Mouse (Mus musculus): Measurements from ENCODE around the gene Gpc5. TPM values are rescaled to one million over a fixed set of nuclear protein-coding genes. Genes with fewer than 3 reads are reported as not detected.

The Gpc5 gene
- polyA plus RNA-seq, 1 experiment from 2014 or later, result 15.4 TPM

DNA sequence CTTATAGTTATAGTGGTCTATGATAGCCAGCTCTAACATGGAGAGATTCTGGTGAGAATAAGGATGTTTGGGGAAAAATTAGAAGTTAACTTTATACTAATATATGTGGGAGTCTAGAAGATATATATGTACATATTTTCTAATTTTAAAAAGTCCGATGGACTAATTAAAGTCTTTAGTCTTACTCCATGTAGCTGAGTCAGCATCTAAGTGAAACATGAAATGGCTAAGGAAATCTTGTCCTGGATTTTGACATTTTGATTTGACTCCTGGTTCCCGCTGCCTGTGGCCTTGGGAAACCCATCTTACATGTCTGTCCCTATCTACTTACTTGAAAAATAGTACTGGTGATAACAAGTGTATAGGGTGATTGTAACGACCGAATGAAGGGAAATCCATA, 1.5 kb upstream of the Gpc5 start:
- no peak overlapping the region for H3K9ac ChIP-seq (ENCODE audit: low read depth, low read length)
- H3K27ac ChIP-seq (ENCODE audit: low read depth, low read length), result no peak overlapping the region
- H3K4me2 ChIP-seq (ENCODE audit: low read length), result no peak overlapping the region
- H3K27me3 ChIP-seq (replicated peaks; ENCODE audit: control insufficient read depth, insufficient read depth, low read length), result peaks cover 13% of the 10 kb centered on the region
- no peaks in the 10 kb centered on the region for H3K36me3 ChIP-seq (ENCODE audit: control insufficient read depth, insufficient read depth, low read length)
- ATAC-seq, result no peak
- no peak overlapping the region for H3K4me3 ChIP-seq (ENCODE audit: low read length)
- 89% methylated on average over 4 of the region's 4 CpGs for WGBS
- peaks cover 4% of the 10 kb centered on the region; the same call in 1 of the 2 replicates for H3K4me1 ChIP-seq (ENCODE audit: control insufficient read depth, insufficient read depth, low read depth, low read length)
- H3K9me3 ChIP-seq (ENCODE audit: control insufficient read depth, low read length), result no peaks in the 10 kb centered on the region

GRCm38 (mm10) chr14:115092510-115092909, 495 bp downstream of the Gpc5 start:
- Histone ChIP-seq H3K27ac (ENCODE audit: low read depth, low read length) (no peak overlapping the region), H3K4me1 (ENCODE audit: control insufficient read depth, insufficient read depth, low read depth, low read length) (peaks cover 4% of the 10 kb centered on the region; the same call in 1 of the 2 replicates), H3K9ac (ENCODE audit: low read depth, low read length) (peak overlapping the region; percentile 71), H3K4me2 (ENCODE audit: low read length) (peak overlapping the region; percentile 96), H3K27me3 (replicated peaks; ENCODE audit: control insufficient read depth, insufficient read depth, low read length) (peaks cover 13% of the 10 kb centered on the region), H3K9me3 (ENCODE audit: control insufficient read depth, low read length) (no peaks in the 10 kb centered on the region), H3K36me3 (ENCODE audit: control insufficient read depth, insufficient read depth, low read length) (no peaks in the 10 kb centered on the region), H3K4me3 (ENCODE audit: low read length) (peak overlapping the region; percentile 73)
- WGBS, result 1% methylated on average over 32 of the region's 33 CpGs
- peak; percentile 72; the same call in 1 of the 2 replicates for ATAC-seq

GRCm38 (mm10) chr14:115092952-115093351, 937 bp downstream of the Gpc5 start:
- H3K27me3 ChIP-seq (replicated peaks; ENCODE audit: control insufficient read depth, insufficient read depth, low read length), result peaks cover 13% of the 10 kb centered on the region
- no peaks in the 10 kb centered on the region for H3K36me3 ChIP-seq (ENCODE audit: control insufficient read depth, insufficient read depth, low read length)
- H3K9ac ChIP-seq (ENCODE audit: low read depth, low read length), result peak overlapping the region; percentile 71; the same call in 1 of the 2 replicates
- H3K9me3 ChIP-seq (ENCODE audit: control insufficient read depth, low read length), result no peaks in the 10 kb centered on the region
- WGBS, result 24% methylated on average over 6 of the region's 6 CpGs
- ATAC-seq, result no peak
- peak overlapping the region; percentile 96 for H3K4me2 ChIP-seq (ENCODE audit: low read length)
- H3K27ac ChIP-seq (ENCODE audit: low read depth, low read length), result no peak overlapping the region
- peak overlapping the region; percentile 73 for H3K4me3 ChIP-seq (ENCODE audit: low read length)
- H3K4me1 ChIP-seq (ENCODE audit: control insufficient read depth, insufficient read depth, low read depth, low read length), result peaks cover 4% of the 10 kb centered on the region; the same call in 1 of the 2 replicates

DNA sequence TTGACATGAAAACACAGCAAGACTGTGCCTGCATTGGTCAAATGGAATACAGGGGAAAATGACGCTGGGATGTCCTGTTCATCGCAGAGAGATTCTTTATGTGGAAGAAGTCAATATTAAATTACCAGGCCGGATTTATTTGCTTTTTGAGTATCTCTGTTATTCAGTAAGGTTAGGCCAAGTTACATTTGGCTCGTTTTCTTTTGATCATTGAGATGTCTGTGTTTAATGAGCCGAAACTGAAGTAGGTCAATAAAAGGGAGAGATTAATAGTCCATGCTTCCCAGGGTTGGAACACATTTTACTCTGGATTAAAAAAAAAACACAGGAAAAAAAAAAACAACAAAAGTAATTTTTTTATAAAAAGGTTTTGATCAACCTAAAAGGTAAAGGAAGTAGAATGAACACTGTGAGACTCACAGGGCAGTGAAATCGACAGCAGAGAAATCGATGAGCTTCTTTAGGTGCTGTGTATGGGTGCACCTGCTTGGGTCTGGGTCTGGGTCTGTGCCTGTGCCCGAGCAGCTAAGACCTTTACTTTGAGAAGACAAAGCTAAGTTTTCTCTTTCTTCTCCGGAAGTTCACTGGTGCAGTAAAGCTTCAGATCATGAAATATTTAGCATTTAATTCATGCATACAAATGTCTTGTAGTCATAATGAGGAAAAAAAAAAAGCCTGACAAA, 8.7 kb downstream of the Gpc5 start:
- no peak overlapping the region for H3K4me3 ChIP-seq (ENCODE audit: low read length)
- no peak for ATAC-seq
- no peak overlapping the region for H3K4me2 ChIP-seq (ENCODE audit: low read length)
- H3K4me1 ChIP-seq (ENCODE audit: control insufficient read depth, insufficient read depth, low read depth, low read length), result no peaks in the 10 kb centered on the region
- 70% methylated on average over 9 of the region's 9 CpGs for WGBS
- H3K9me3 ChIP-seq (ENCODE audit: control insufficient read depth, low read length), result no peaks in the 10 kb centered on the region
- no peaks in the 10 kb centered on the region for H3K36me3 ChIP-seq (ENCODE audit: control insufficient read depth, insufficient read depth, low read length)
- no peak overlapping the region for H3K27ac ChIP-seq (ENCODE audit: low read depth, low read length)
- H3K27me3 ChIP-seq (replicated peaks; ENCODE audit: control insufficient read depth, insufficient read depth, low read length), result no peaks in the 10 kb centered on the region
- H3K9ac ChIP-seq (ENCODE audit: low read depth, low read length), result no peak overlapping the region

GRCm38 (mm10) chr14:115106326-115106725, 14.3 kb downstream of the Gpc5 start:
- Histone ChIP-seq H3K4me2 (ENCODE audit: low read length) (no peak overlapping the region), H3K4me1 (ENCODE audit: control insufficient read depth, insufficient read depth, low read depth, low read length) (no peaks in the 10 kb centered on the region), H3K4me3 (ENCODE audit: low read length) (no peak overlapping the region), H3K36me3 (ENCODE audit: control insufficient read depth, insufficient read depth, low read length) (no peaks in the 10 kb centered on the region), H3K27me3 (replicated peaks; ENCODE audit: control insufficient read depth, insufficient read depth, low read length) (no peaks in the 10 kb centered on the region), H3K27ac (ENCODE audit: low read depth, low read length) (no peak overlapping the region), H3K9me3 (ENCODE audit: control insufficient read depth, low read length) (no peaks in the 10 kb centered on the region), H3K9ac (ENCODE audit: low read depth, low read length) (no peak overlapping the region)
- ATAC-seq, result no peak

- no peak for ATAC-seq
- no peaks in the 10 kb centered on the region for H3K36me3 ChIP-seq (ENCODE audit: control insufficient read depth, insufficient read depth, low read length)
- H3K9me3 ChIP-seq (ENCODE audit: control insufficient read depth, low read length), result no peaks in the 10 kb centered on the region
- H3K4me2 ChIP-seq (ENCODE audit: low read length), result no peak overlapping the region
- no peak overlapping the region for H3K9ac ChIP-seq (ENCODE audit: low read depth, low read length)
- no peaks in the 10 kb centered on the region for H3K27me3 ChIP-seq (replicated peaks; ENCODE audit: control insufficient read depth, insufficient read depth, low read length)
- H3K4me1 ChIP-seq (ENCODE audit: control insufficient read depth, insufficient read depth, low read depth, low read length), result no peaks in the 10 kb centered on the region
- no peak overlapping the region for H3K27ac ChIP-seq (ENCODE audit: low read depth, low read length)
- H3K4me3 ChIP-seq (ENCODE audit: low read length), result no peak overlapping the region
- WGBS, result 77% methylated on average over 2 of the region's 2 CpGs
Measured at GRCm38 (mm10) chr14:115107467-115107866, 15.5 kb downstream of the Gpc5 start.

GRCm38 (mm10) chr14:115118626-115119025, 26.6 kb downstream of the Gpc5 start:
- no peak overlapping the region for H3K27ac ChIP-seq (ENCODE audit: low read depth, low read length)
- H3K36me3 ChIP-seq (ENCODE audit: control insufficient read depth, insufficient read depth, low read length), result no peaks in the 10 kb centered on the region
- H3K4me1 ChIP-seq (ENCODE audit: control insufficient read depth, insufficient read depth, low read depth, low read length), result no peaks in the 10 kb centered on the region
- H3K9ac ChIP-seq (ENCODE audit: low read depth, low read length), result no peak overlapping the region
- no peak overlapping the region for H3K4me2 ChIP-seq (ENCODE audit: low read length)
- 90% methylated on average over 9 of the region's 9 CpGs for WGBS
- no peak for ATAC-seq
- no peak overlapping the region for H3K4me3 ChIP-seq (ENCODE audit: low read length)
- H3K27me3 ChIP-seq (replicated peaks; ENCODE audit: control insufficient read depth, insufficient read depth, low read length), result no peaks in the 10 kb centered on the region
- no peaks in the 10 kb centered on the region for H3K9me3 ChIP-seq (ENCODE audit: control insufficient read depth, low read length)

GRCm38 (mm10) chr14:115148821-115149220, 56.8 kb downstream of the Gpc5 start:
- ATAC-seq, result no peak
- no peak overlapping the region for H3K4me3 ChIP-seq (ENCODE audit: low read length)
- H3K4me2 ChIP-seq (ENCODE audit: low read length), result no peak overlapping the region
- 75% methylated on average over 3 of the region's 3 CpGs for WGBS
- H3K27me3 ChIP-seq (replicated peaks; ENCODE audit: control insufficient read depth, insufficient read depth, low read length), result no peaks in the 10 kb centered on the region
- H3K4me1 ChIP-seq (ENCODE audit: control insufficient read depth, insufficient read depth, low read depth, low read length), result no peaks in the 10 kb centered on the region
- H3K27ac ChIP-seq (ENCODE audit: low read depth, low read length), result no peak overlapping the region
- no peaks in the 10 kb centered on the region for H3K36me3 ChIP-seq (ENCODE audit: control insufficient read depth, insufficient read depth, low read length)
- H3K9ac ChIP-seq (ENCODE audit: low read depth, low read length), result no peak overlapping the region
- H3K9me3 ChIP-seq (ENCODE audit: control insufficient read depth, low read length), result no peaks in the 10 kb centered on the region

GRCm38 (mm10) chr14:115156597-115156996, 64.6 kb downstream of the Gpc5 start:
- no peak for ATAC-seq
- H3K4me2 ChIP-seq (ENCODE audit: low read length), result no peak overlapping the region
- no peaks in the 10 kb centered on the region for H3K36me3 ChIP-seq (ENCODE audit: control insufficient read depth, insufficient read depth, low read length)
- no peak overlapping the region for H3K4me3 ChIP-seq (ENCODE audit: low read length)
- no peak overlapping the region for H3K9ac ChIP-seq (ENCODE audit: low read depth, low read length)
- H3K4me1 ChIP-seq (ENCODE audit: control insufficient read depth, insufficient read depth, low read depth, low read length), result no peaks in the 10 kb centered on the region
- no peaks in the 10 kb centered on the region for H3K27me3 ChIP-seq (replicated peaks; ENCODE audit: control insufficient read depth, insufficient read depth, low read length)
- H3K27ac ChIP-seq (ENCODE audit: low read depth, low read length), result no peak overlapping the region
- 48% methylated on average over 4 of the region's 4 CpGs for WGBS
- no peaks in the 10 kb centered on the region for H3K9me3 ChIP-seq (ENCODE audit: control insufficient read depth, low read length)

Measured in hindbrain, embryonic 16.5 days (tissue).